Mouse (Mus musculus) layer of hippocampus, adult 11-12 months (tissue): ENCODE data around the gene Col26a1.

Experiments
- DNase-seq: peaks from one replicate; pipeline ENCODE4 v3.0.0; 2022; ENCODE audit warnings: low spot score

Col26a1 gene

DNA sequence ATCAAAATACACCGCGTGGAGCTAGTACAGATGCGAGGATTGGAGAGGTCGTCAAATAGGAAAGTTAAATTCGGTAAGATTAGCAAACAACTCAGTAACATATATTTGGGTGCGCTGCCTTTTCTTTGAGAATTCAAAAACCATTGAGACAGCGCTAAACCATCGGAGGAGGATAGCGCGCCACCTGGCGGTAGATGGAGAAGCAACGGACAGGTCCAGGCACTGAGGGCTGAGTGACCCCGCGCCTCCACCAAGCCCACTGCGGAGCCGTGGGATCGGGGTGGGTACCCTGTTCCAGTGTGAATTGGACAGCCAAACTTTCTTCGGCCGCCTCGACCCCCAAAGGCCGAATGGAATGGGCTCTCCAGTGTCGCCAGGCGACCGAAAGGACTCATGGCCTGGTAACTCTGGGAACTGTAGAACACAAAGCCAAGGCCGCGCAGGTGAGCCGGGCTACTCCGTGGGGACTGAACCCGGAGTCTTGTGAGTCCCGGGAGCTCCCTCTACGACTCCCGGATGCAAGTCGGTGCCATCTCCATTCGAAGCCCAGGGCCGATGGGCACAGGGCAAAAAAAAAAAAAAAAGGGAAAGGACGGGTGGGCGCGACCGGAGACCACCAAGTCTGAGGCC is 1.5 kb downstream of the Col26a1 start:
- peak; percentile 79 for DNase-seq

DNA sequence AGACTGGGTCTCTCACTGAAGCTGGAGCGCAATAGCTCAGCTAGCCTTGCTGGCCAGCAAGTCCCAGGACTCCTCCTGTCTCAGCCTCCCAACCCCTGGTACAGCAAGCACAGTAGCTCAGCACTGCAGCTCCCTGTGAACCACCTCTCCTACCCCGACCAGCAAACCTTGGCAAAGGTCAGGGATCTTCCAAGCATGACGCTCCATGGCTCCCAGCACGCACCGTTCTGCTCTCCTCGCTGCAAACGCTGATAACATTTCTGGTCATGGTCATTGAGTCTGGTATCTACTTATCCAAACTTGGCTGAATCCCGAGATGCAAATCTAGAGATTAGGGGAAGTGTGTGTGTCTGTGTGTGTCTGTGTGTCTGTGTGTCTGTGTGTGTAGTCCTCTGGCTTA is 2.9 kb downstream of the Col26a1 start:
- no peak for DNase-seq

DNA sequence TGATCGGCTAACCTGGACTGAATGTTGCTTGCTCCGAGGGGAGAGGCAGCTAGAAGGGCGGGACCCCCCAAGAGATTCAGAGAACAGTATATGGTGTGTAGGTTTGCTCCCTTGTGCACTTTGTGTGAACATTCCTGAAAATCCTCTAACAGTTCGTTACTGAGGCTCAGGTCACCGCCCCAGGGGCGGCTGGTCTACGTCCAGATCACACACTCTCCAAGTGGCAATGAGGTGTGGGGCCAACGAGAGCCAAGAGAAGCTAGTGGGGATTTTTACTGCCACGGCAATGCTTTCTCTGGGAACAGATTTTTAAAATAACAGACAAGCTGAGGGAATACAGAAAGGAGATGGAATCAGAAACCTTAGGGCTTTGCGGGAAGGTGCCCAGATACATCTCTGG is 8.7 kb downstream of the Col26a1 start:
- DNase-seq: no peak

DNA sequence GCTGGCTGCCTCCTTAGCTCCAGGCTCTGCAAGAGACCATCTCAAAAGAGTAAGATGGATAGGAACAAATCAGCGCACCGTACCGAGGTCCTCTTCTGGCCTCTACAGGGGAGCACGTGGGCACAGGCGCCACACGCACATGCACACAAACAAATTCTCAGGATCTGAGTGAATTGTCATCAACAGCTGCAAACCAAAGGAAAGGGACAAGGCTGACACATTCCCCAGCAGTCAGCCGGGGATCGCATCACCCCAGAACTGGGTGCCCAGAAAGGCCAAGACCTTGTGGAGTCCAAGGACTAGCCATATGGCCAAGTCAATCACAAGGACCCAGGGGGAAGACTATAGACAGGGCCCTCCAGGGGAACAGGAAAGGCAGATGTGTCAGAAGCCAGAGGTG is 10.6 kb downstream of the Col26a1 start:
- DNase-seq: no peak

DNA sequence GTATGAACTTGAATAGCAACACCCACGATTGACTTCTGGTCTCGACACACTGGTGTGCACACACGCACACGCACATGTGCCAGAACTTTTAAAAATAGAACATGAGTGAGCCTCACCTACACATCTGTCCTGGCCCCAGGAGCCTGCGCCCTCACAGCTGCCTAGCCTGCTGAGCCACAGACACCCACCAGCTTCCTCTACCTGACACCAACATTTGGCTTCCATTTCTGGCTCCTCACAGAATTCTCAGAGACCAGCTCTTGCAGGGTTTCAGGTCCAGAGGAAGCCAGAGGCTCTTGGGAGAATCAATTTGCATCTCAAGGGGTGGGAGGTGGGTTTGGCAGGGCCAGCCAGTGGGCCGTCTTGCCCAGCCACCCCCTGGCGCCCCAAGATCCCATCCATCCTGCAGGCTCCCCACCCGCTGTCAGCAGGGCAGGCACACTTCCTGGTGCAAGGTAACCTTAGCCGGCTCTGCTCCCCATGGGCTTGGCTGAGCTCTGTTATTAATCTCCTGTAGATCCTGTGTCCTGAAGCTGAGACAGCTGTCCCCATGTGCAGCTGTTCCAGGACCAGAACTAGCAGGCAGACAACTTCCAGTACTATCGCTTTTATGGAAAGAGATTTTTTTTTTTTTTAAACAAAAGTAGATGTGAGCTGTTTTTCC is 13.4 kb downstream of the Col26a1 start:
- no peak for DNase-seq

DNA sequence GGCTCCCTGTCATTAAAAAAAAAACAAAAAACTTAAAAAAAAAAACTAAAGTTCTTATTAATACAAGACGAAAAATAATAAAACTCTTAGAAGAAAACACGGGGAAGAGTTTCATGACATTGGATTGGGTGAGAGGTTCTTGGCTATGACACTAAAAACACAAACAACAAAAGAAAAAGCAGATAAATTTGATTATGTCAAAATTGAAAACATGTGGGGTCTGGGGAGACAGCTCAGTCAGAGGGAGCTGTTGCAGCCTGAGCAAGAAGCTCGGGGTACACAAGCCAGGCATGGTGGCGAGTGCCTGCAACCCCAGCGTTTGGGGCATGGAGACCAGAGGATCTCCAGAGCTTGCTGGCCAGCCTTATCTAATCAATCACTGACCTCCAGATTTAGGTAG is 15.3 kb downstream of the Col26a1 start:
- DNase-seq: no peak

DNA sequence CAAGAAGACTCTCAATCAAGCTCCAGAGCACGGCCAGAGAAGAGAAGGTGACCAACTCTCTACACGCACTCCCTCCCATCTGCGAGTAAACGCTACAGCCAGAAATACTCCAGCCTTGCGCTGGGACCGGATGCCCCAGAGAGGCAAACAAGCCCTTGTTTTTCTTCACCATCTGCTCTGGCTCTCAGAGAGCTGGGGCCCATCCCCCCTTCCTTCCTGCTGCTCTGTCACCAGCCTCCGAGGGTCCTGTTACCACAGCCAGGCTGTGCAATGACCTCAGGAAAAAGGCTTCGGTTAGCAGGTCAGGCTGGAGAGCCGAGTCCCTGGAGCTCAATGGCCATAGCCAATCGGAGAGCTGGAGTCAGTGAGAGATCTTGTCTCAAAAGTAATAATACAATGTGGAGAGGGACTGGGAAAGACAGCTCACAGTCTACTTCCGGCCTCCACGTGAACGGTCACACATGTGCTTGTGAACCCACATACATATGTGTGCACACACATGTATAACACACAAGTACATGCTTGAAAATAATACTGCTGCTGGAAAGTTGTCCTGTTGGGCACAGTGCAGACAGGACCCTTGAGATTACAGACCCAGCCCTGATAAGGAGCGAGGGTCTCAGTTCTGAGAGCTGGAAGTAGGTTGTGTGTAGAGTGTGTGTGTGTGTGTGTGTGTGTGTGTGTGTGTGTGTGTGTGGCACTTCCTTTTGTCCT is 18.9 kb downstream of the Col26a1 start:
- DNase-seq: peak; percentile 15

DNA sequence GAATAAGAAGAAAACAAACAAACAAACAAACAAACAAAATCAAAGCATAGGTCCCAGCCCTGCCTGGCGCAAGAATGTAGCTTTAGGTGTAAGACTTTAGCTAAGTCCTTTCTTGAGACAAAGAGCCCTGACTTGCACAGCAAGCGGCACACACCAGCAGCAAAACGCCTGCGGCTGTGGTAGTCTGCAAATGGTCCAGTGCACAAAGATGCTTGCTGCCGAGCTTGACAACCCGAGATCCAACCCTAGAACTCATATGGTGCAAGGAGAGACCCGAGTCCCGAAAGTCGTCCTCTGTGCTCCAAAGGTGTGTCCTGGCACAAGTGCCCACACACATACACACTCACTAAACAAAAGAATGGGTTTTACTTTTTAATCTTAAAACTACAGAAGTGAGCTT is 19.7 kb downstream of the Col26a1 start:
- no peak for DNase-seq

DNA sequence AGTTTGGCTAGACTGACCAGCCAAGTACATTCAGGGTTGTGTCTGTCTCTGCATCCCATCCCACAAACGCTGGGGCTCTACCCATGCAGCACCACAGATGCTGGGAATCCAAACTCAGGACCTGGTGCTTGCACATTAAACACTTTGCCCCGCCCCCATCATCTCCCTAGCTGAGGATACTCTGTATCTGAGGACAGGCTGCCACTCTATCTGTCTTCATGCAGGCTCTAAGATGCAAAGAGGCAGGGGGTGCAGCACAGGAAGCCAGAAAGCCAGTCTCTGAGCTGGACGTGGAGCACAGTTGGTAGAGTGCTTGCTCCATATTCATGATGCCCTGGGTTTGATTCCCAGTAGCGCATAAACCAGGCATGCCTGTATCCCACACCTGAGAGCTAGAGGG is 20.2 kb downstream of the Col26a1 start:
- no peak for DNase-seq

DNA sequence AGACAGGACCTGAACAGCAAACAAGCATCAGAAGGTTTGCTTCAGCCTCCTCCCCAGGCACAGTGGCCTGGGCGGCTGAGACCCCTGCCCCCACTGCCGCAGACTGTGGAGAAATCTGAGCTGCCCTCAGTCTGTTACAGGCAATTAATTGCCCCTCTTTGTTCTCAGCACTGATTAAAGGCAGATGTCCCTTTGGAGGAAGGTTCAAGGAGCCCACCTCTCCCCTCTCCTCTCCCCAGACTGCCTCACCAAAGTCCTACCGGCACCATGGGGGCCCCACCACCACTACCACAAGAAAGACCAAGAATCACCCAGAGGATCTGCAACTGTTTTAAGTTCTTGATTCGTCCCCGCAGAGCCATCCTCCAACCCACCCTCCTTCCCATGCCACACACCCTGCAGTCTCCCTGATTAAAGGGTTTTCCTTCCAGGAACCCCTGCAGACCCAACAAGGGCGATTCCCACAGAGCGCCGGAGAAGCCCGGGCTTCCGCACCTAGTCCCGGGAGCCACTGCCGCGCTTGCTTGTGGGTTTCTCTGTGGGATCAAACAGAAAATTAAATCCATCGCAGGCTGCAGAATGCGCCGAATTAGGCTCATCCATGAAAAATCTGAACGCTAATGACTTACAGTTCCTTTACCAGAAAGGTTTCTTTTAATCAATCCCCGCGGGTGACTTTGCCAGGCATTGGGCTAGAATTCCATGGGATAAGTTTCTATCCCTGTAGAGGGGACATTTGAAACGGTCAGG is 21.6 kb downstream of the Col26a1 start:
- DNase-seq: no peak

DNA sequence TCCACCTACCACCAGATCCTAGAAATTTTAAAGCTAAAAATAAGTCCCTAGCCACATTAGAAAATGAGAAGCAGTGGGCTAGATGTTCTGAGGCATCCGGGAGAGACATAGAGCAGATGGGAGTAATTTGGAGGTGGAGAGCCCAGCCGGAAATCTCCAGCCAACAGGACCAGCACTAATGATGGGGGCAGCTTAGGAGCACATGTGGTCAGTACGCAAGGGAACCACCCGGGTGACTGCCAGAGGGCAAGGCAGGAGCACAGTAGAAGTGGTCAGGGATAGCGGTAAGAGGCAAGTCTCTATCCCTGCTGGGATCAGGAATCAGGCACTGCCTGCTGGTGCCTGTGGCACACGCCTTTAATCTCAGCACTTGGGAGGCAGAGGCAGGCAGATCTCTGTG is 32.3 kb downstream of the Col26a1 start:
- no peak for DNase-seq

DNA sequence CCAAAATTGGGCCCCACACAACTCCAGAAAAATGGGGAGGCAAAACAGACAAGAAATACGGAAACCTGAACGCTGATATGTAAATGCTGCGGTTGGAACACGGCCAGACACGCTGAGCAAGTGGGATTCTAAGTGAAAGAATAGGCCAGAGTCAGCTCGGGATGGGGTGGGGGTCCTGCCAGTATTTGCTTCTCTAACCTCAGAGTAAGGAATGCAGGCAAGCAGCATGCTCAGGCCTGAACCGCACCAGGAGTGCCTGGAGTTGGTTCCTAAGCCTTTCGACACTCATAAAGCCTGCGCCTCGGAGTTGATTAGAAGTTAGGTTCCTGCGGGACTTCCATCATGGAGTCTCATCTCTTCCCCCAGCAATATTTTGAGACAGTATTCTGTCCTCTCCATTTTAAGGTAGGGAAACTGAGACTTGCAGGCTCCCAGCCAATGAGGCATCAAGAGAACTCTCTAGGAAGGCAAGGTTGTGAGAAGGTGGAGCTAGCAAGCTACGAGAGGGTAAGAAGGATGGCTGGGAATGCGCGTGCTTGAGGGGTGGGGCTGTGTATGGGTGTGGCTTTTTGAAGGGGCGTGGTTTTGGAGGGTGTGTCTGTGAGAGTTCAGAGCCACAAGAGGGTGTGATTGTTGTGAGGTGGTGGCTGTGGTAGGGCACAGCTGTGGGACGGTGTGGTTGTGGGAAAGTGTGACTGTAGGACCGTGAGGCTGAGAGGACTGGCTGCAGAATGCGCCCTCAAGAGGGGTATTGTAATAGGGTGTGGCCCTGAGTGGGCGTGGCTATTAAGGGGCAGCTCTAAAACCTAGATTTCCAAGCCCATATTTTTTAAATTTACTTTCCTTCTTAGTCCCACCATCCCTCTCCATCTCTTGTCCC is 36.4 kb downstream of the Col26a1 start:
- DNase-seq: no peak

DNA sequence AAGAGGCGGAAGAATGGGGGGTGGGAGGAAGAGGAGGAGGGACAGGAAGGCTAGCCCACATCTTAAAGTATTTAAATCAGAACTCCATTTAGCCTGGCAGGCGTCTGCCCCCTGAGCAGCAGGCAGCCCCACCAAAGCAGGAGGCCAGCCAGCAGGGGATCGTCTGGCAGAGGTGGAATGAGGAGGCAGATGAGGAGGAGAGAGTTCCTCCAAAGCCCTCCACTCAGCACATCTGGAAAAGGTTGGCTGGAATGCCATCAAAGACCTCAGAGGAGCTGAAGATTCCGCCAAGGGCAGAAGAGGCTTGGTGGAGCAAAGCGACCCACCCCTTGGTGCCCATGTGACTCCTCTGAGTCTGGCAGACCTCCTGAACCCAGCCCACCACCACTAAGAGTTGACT is 39.1 kb downstream of the Col26a1 start:
- no peak for DNase-seq

DNA sequence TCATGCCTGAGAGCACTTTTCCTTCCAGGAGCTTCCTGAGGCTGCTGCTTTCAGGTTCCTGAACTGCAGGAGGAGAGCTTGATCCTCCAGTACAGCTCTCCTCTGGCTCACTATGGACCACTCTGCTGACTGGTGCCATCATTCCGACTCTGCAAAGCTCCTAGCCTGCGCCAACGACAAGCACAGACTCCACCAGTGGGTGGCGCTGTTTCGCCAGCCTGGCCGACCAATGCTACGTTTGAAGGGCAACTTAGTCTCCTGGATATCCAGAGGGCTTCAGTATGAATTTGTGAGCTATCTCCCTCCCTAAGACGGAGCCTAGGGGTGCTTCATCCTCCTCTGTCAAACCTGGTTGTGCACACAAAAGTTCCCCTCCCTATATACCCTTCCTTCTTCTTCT is 43.0 kb downstream of the Col26a1 start:
- DNase-seq: peak; percentile 28

DNA sequence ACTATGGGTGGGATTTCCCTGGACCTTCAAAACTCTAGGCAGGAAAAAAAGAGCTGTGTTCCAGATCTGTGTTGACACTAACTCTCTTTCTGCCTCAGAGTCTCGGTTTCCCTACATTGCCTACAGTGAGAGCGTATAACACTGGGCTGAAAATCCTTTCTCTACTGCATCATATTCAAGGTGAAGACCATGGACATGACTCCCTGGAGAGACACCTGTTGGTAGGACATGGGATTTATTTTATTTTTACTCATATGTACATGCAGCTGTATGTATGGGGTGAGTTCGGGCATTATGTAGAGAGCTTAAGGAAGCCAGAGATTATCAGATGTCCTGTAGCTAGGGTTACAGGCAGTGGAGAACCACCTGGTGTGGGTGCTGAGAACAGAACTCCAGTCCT is 50.0 kb downstream of the Col26a1 start:
- DNase-seq: no peak

DNA sequence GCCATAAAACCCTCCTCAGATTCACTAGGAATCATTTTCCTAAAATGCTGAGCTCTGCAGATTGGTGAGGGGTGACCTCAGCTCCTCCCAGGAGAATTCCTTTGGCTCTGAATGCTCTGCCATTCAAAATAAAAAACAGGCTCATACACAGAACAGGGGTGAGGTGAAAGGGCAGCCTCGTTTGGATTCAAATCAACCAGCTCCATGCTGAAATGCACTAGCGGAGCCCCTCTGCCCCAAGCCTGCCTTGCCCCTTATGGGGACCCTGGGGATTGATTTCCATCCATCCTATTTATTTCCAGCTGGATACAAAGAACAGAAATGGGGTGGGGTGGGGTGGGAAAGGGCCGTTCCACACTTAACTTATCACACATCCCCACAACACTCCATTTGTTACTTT is 52.9 kb downstream of the Col26a1 start:
- DNase-seq: no peak

DNA sequence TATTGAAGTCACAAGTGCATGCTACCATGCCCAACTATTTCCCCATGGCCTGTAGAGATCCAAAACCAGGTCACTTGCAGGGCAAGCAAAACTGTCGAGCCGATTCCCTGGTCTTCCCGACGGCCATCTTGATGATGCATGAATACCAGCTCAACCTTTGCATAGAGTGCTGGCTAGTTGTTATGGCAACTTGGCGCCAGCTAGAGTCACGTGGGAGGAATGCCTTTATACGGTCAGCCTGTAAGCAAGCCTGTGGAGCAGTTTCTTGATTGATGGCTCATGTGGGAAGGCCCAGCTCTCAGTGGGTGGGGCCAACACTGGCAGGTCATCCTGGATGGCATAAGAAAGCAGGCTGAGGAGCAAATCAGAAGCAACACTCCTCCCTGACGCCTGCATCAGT is 61.0 kb downstream of the Col26a1 start:
- no peak for DNase-seq

DNA sequence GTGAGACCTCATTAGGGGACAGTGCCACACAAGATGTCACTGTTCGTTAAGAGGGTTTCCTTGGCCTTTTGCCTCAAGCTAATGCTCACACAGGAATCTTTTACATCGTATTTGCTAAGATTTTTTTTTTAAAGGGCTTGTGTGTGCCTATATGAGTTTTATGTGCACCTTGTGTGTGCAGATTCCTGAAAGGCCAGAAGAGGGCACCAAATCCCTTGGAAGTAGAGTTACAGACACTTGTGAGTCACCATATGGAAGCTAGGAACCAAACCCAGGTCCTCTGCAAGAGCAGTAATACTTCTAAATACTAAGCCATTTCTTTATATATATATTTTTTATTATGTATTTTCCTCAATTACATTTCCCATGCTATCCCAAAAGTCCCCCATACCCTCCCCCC is 62.1 kb downstream of the Col26a1 start:
- DNase-seq: no peak

DNA sequence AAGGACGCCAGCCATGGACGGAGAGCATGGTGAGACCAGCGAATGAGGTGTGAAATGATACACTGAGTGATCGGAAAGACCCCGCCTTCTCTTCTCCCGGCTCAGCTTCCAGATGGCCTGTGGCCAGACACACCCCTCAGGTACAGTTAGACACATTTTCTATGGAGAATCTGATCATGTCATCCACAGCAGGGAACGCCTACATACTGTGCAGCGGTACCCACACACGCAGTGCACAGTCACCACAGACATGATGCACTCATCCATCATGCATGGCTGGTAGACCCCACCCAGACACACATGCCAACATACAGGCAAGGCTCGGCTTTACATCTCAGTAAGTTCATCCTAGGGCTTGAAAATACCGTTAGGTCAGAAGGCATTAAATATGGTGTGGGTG is 63.3 kb downstream of the Col26a1 start:
- DNase-seq: no peak

DNA sequence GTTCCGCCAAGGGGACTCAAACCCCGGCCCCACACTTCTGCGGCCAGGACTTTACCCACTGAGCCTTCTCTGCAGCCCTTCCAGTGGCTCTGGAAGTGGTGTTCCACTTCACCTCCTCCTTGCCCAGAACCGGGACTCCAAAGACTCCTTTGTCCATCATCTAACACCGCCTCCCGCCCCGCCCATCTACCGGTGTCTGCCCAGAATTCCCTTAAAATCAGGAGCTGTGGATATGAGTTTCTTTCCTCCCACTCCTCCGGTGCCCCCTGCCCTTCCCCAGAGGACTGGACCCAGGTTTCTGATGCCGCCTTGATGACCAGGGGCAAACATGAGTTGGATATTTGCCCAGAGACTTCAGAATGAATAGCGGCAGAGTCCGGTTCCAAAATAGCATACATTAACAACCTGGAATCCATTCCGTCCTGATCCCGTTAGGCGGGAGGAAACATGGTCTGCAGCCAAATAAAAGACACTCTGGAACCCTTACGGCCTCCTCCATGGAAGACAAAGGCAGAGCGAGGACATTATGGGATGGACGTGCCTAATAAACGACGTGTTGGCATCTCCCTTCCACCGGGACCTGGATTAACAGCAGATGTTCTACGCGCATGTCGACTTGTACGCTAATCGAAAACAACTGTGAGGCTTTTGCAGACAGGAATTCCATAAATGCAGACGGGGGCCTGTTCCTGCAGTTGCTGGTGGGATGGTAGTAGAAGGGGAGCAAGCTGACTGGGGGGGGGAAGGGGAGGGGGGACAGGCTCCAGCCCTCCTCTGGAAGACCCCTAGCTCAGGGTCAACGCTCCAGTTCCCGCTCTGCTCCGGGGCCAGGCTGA is 72.3 kb downstream of the Col26a1 start:
- no peak for DNase-seq
